Mouse (Mus musculus) bone marrow, adult 2 months (tissue): ENCODE results near the gene Krt42.
"Not testable (repeated sequence)": the region's sequence is repeated elsewhere in the genome, so short reads cannot be mapped to it uniquely, and the experiment has no call there.

Experiments used
- CTCF ChIP-seq: fragments of 200-500 bp; IDR thresholded peaks from 2 replicates; pipeline ENCODE4 v1.5.1; 2011; ENCODE audit warnings: low read length, control low read depth; ENCODE audit not compliant: control insufficient read depth, insufficient read depth
- POLR2A ChIP-seq: fragments of 200-500 bp; IDR thresholded peaks from 2 replicates; pipeline ENCODE4 v1.6.1; 2011; ENCODE audit warnings: low read depth, mild to moderate bottlenecking, control low read depth, low read length, borderline replicate concordance; ENCODE audit not compliant: control insufficient read depth

- not testable (repeated sequence) for TF ChIP-seq CTCF, POLR2A
Measured at GRCm38 (mm10) chr11:100308672-100309071, 39.0 kb upstream of the Krt42 start.
